Comparison of ENCODE assay signal across 8 mouse cellular contexts in the genomic region with DNA sequence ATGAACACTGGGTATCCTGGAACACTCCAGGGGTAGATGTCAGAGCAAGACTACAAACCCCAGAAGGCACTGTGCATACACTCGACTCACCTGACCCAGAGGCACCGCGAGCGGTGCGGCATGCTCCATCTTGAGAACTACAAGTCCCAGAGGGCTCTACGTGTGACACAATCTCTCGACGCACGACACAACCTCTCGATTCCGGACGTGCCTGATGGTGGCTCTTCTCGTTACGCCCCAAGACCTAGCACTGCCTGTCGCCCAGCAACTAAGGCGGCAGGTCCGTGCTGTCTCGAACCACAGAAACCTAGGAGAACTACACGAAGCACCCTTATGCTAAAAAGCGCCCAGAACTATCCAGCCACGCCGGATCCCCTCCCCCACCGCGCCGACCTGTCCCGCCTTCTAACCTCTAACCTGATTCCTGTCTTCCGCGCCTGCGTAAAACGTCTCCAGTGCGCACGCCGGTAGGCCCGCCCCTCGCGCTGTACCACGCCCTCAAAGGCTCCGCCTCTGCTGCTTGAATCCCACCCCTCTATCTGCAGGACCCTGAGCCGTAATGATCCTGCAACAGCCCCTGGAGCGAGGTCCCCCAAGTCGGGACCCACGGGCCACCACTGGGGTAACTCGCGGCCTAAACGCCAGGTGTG. TPM values are rescaled to one million over a fixed set of nuclear protein-coding genes. Genes with fewer than 3 reads are reported as not detected.
DNase-seq lines count a peak whose midpoint lies in the region; ATAC-seq and TF ChIP-seq lines count a peak whose summit lies in the region.

A gene (plus strand): TSS at position 173 of the 650 bp plus-strand sequence.
A gene (minus strand): TSS at position 459 of the 650 bp plus-strand sequence.

- DNase-seq in c-Kit-positive CD71-positive TER-119-positive erythroid progenitor cells, embryonic 14.5 days (ENCODE audit: low spot score): peak; percentile 92
- DNase-seq in heart, postnatal 0 days (ENCODE audit: low spot score): peak; percentile 98
- DNase-seq in kidney, postnatal 4 days: peak; percentile 93 to 95

- no peak for TF ChIP-seq CTCF in E14TG2a.4 (conservative IDR thresholded peaks at IDR 0.05; ENCODE audit: low read length)
- TF ChIP-seq CTCF in heart, postnatal 0 days (IDR thresholded peaks at IDR 0.05; ENCODE audit: low read depth): no peak
- no peak for TF ChIP-seq CTCF in testis, adult 2 months (IDR thresholded peaks at IDR 0.05; ENCODE audit: control insufficient read depth, insufficient read depth, insufficient replicate concordance, low read depth, low read length)

- peaks cover 88% of the 10 kb centered on the region for H3K4me1 ChIP-seq in E14TG2a.4 (replicated peaks; ENCODE audit: low read depth, low read length)
- peaks cover 34% of the 10 kb centered on the region for H3K4me1 ChIP-seq in forebrain, embryonic 12.5 days
- peaks cover 24% of the 10 kb centered on the region; the same call in 1 of the 2 replicates for H3K4me1 ChIP-seq in heart, postnatal 0 days (ENCODE audit: control insufficient read depth, insufficient read depth)
- peaks cover 22% of the 10 kb centered on the region for H3K4me1 ChIP-seq in liver, embryonic 16.5 days (ENCODE audit: control insufficient read depth, low read depth, low read length)
- peaks cover 54% of the 10 kb centered on the region for H3K4me1 ChIP-seq in neural tube, embryonic 13.5 days (replicated peaks)
- H3K4me1 ChIP-seq in testis, adult 2 months (ENCODE audit: control insufficient read depth, insufficient read depth, low read length): peaks cover 28% of the 10 kb centered on the region

- TF ChIP-seq POLR2A in testis, adult 2 months (IDR thresholded peaks at IDR 0.05; ENCODE audit: control insufficient read depth, low read depth, low read length): peak; percentile 85

- H3K27me3 ChIP-seq in E14TG2a.4 (ENCODE audit: insufficient read depth, low read length): peaks cover 19% of the 10 kb centered on the region
- H3K27me3 ChIP-seq in forebrain, embryonic 12.5 days: peaks cover 34% of the 10 kb centered on the region
- peaks cover 6% of the 10 kb centered on the region; the same call in 1 of the 2 replicates for H3K27me3 ChIP-seq in heart, postnatal 0 days (ENCODE audit: control insufficient read depth, insufficient read depth, low read length)
- peaks cover 32% of the 10 kb centered on the region for H3K27me3 ChIP-seq in liver, embryonic 16.5 days (ENCODE audit: control insufficient read depth, insufficient read depth, low read depth, low read length)
- H3K27me3 ChIP-seq in neural tube, embryonic 13.5 days: peaks cover 42% of the 10 kb centered on the region
- H3K27me3 ChIP-seq in testis, adult 2 months (ENCODE audit: control insufficient read depth, insufficient read depth, low read length): no peaks in the 10 kb centered on the region

- H3K4me2 ChIP-seq in forebrain, embryonic 12.5 days: peak within 1 kb of the TSS; percentile 63
- peak within 1 kb of the TSS; percentile 80 for H3K4me2 ChIP-seq in heart, postnatal 0 days (ENCODE audit: low read depth, low read length)
- peak within 1 kb of the TSS; percentile 83 for H3K4me2 ChIP-seq in liver, embryonic 16.5 days (ENCODE audit: low read depth, low read length)
- H3K4me2 ChIP-seq in neural tube, embryonic 13.5 days: peak within 1 kb of the TSS; percentile 88

- H3K36me3 ChIP-seq in E14TG2a.4 (ENCODE audit: insufficient read depth, low read length): peaks cover 43% of the 10 kb centered on the region
- peaks cover 19% of the 10 kb centered on the region for H3K36me3 ChIP-seq in forebrain, embryonic 12.5 days (replicated peaks)
- peaks cover 25% of the 10 kb centered on the region for H3K36me3 ChIP-seq in heart, postnatal 0 days (replicated peaks; ENCODE audit: control insufficient read depth, insufficient read depth, low read length)
- H3K36me3 ChIP-seq in liver, embryonic 16.5 days (ENCODE audit: control insufficient read depth, insufficient read depth): peaks cover 7% of the 10 kb centered on the region
- peaks cover 22% of the 10 kb centered on the region for H3K36me3 ChIP-seq in neural tube, embryonic 13.5 days
- no peaks in the 10 kb centered on the region for H3K36me3 ChIP-seq in testis, adult 2 months (ENCODE audit: control insufficient read depth, insufficient read depth, low read length)

- ATAC-seq in forebrain, embryonic 12.5 days (ENCODE audit: low FRiP score): peak; percentile 93
- ATAC-seq in heart, postnatal 0 days (ENCODE audit: insufficient read depth, low read depth): peak; percentile 87
- peak; percentile 97 for ATAC-seq in liver, embryonic 16.5 days (ENCODE audit: low read depth)
- ATAC-seq in neural tube, embryonic 13.5 days (ENCODE audit: low read depth): peak; percentile 94

- H3K9ac ChIP-seq in forebrain, embryonic 12.5 days: peak within 1 kb of the TSS; percentile 50
- H3K9ac ChIP-seq in heart, postnatal 0 days (replicated peaks; ENCODE audit: low read depth, low read length): peak within 1 kb of the TSS; percentile 87
- peak within 1 kb of the TSS; percentile 71 for H3K9ac ChIP-seq in liver, embryonic 16.5 days (ENCODE audit: low read depth, low read length)
- H3K9ac ChIP-seq in neural tube, embryonic 13.5 days: peak within 1 kb of the TSS; percentile 84

- WGBS in forebrain, embryonic 12.5 days: under 1% methylated on average over 45 of the region's 45 CpGs
- WGBS in heart, postnatal 0 days: under 1% methylated on average over 45 of the region's 45 CpGs
- under 1% methylated on average over 45 of the region's 45 CpGs for WGBS in liver, embryonic 16.5 days (ENCODE audit: insufficient replicate concordance)
- WGBS in neural tube, embryonic 13.5 days: under 1% methylated on average over 45 of the region's 45 CpGs

- peak; percentile 94 for TF ChIP-seq EP300 in heart, postnatal 0 days (IDR thresholded peaks at IDR 0.05; ENCODE audit: low read depth)

- no peak within 1 kb of the TSS for H3K27ac ChIP-seq in forebrain, embryonic 12.5 days
- peak within 1 kb of the TSS; percentile 97 for H3K27ac ChIP-seq in heart, postnatal 0 days (ENCODE audit: low read depth)
- H3K27ac ChIP-seq in liver, embryonic 16.5 days (ENCODE audit: low read length): peak within 1 kb of the TSS; percentile 65
- peak within 1 kb of the TSS; percentile 83 for H3K27ac ChIP-seq in neural tube, embryonic 13.5 days (replicated peaks)
- peak within 1 kb of the TSS; percentile 80 for H3K27ac ChIP-seq in testis, adult 2 months (ENCODE audit: control insufficient read depth, insufficient read depth, low read depth, low read length)

- peak within 1 kb of the TSS; percentile 89 for H3K4me3 ChIP-seq in E14TG2a.4 (replicated peaks; ENCODE audit: low read length)
- peak within 1 kb of the TSS; percentile 64 for H3K4me3 ChIP-seq in forebrain, embryonic 12.5 days (replicated peaks)
- peak within 1 kb of the TSS; percentile 69 for H3K4me3 ChIP-seq in heart, postnatal 0 days (ENCODE audit: low read depth, low read length)
- H3K4me3 ChIP-seq in liver, embryonic 16.5 days (ENCODE audit: low read depth, low read length): peak within 1 kb of the TSS; percentile 74
- peak within 1 kb of the TSS; percentile 59 for H3K4me3 ChIP-seq in neural tube, embryonic 13.5 days
- peak within 1 kb of the TSS; percentile 93 for H3K4me3 ChIP-seq in testis, adult 2 months (ENCODE audit: control insufficient read depth, low read depth, low read length)

- no peaks in the 10 kb centered on the region for H3K9me3 ChIP-seq in E14TG2a.4 (ENCODE audit: low read length)
- no peaks in the 10 kb centered on the region for H3K9me3 ChIP-seq in forebrain, embryonic 12.5 days
- H3K9me3 ChIP-seq in heart, postnatal 0 days (replicated peaks; ENCODE audit: control insufficient read depth, low read length): no peaks in the 10 kb centered on the region
- no peaks in the 10 kb centered on the region for H3K9me3 ChIP-seq in liver, embryonic 16.5 days (replicated peaks; ENCODE audit: control insufficient read depth, low read length)
- H3K9me3 ChIP-seq in neural tube, embryonic 13.5 days: no peaks in the 10 kb centered on the region

RNA-seq across cellular contexts. Expression of the first gene that starts in this region (rescaled TPM):
- 47.1 and 50.3 TPM in 2 replicates for polyA plus RNA-seq in forebrain, embryonic 12.5 days (2016; fragmentation: Nextera tagmentation; extraction: Ambion mirVana)
- total RNA-seq in heart, postnatal 0 days (2014; rRNA removed; ENCODE audit: low replicate concordance): 214 and 322 TPM in 2 replicates
- polyA plus RNA-seq in heart, postnatal 0 days (2015; fragmentation: Nextera tagmentation; extraction: Ambion mirVana): 328 and 348 TPM in 2 replicates
- 18.9 and 23.2 TPM in 2 replicates for polyA plus RNA-seq in liver, embryonic 16.5 days (2015; fragmentation: Nextera tagmentation; extraction: Ambion mirVana)
- polyA plus RNA-seq in neural tube, embryonic 13.5 days (2015; fragmentation: Nextera tagmentation; extraction: Ambion mirVana): 102 and 132 TPM in 2 replicates
- polyA plus RNA-seq in testis, adult 2 months (2012; rRNA removed): 54.9 and 64.9 TPM in 2 replicates

RNA-seq across cellular contexts. Expression of the second gene that starts in this region (rescaled TPM):
- 49.3 and 49.7 TPM in 2 replicates for polyA plus RNA-seq in forebrain, embryonic 12.5 days (2016; fragmentation: Nextera tagmentation; extraction: Ambion mirVana)
- 22.4 and 35.2 TPM in 2 replicates for total RNA-seq in heart, postnatal 0 days (2014; rRNA removed; ENCODE audit: low replicate concordance)
- 22.1 and 23.2 TPM in 2 replicates for polyA plus RNA-seq in heart, postnatal 0 days (2015; fragmentation: Nextera tagmentation; extraction: Ambion mirVana)
- 19.1 and 20.4 TPM in 2 replicates for polyA plus RNA-seq in liver, embryonic 16.5 days (2015; fragmentation: Nextera tagmentation; extraction: Ambion mirVana)
- polyA plus RNA-seq in neural tube, embryonic 13.5 days (2015; fragmentation: Nextera tagmentation; extraction: Ambion mirVana): 51.8 and 51.9 TPM in 2 replicates
- 9.8 and 9.9 TPM in 2 replicates for polyA plus RNA-seq in testis, adult 2 months (2012; rRNA removed)
